ENCODE assay signal across 27 mouse cellular contexts in genomic region chr11:110672941-110673340, GRCm38 (mm10).
DNase-seq lines count a peak whose midpoint lies in the region; ATAC-seq lines count a peak whose summit lies in the region.
"Had no signal": no experiment of that assay in that cellular context is flagged by ENCODE, and none has a peak within 500 bp of the region (broad histone marks: within the 10 kb centered on the region; RNA-seq: fewer than 3 reads in every experiment).

No protein-coding gene starts in this region.

- no peak for ATAC-seq in hindbrain, embryonic 12.5 days (ENCODE audit: low FRiP score)
- ATAC-seq: CD4-positive, CD25-positive, alpha-beta regulatory T cell, adult 4 months; intestine, embryonic 16.5 days had no signal

- no peak overlapping the region for H3K4me2 ChIP-seq in hindbrain, embryonic 12.5 days (replicated peaks)
- H3K4me2 ChIP-seq: heart, embryonic 15.5 days; hindbrain, embryonic 13.5 days; limb, embryonic 12.5 days; liver, embryonic 15.5 days; lung, embryonic 14.5 days; neural tube, embryonic 13.5 days had no signal

- H3K27ac ChIP-seq in hindbrain, embryonic 10.5 days, result 0 out of 2 replicates have a peak overlapping the region, but pooled peaks have one; percentile 51
- H3K27ac ChIP-seq in hindbrain, embryonic 12.5 days, result no peak overlapping the region
- H3K27ac ChIP-seq: heart, embryonic 10.5 days; heart, embryonic 15.5 days; hindbrain, embryonic 13.5 days; limb, embryonic 12.5 days; liver, embryonic 15.5 days; neural tube, embryonic 13.5 days had no signal

- no peaks in the 10 kb centered on the region for H3K36me3 ChIP-seq in hindbrain, embryonic 10.5 days
- H3K36me3 ChIP-seq in hindbrain, embryonic 12.5 days, result no peaks in the 10 kb centered on the region
- H3K36me3 ChIP-seq: heart, embryonic 10.5 days; heart, embryonic 15.5 days; hindbrain, embryonic 13.5 days; limb, embryonic 12.5 days; liver, embryonic 15.5 days; neural tube, embryonic 13.5 days had no signal

- no peak overlapping the region for H3K9ac ChIP-seq in hindbrain, embryonic 12.5 days
- H3K9ac ChIP-seq: heart, embryonic 15.5 days; hindbrain, embryonic 13.5 days; limb, embryonic 12.5 days; liver, embryonic 15.5 days; lung, embryonic 14.5 days; neural tube, embryonic 13.5 days had no signal

- no peak for DNase-seq in hindbrain, embryonic 10.5 days (ENCODE audit: low spot score)
- peak; percentile 7 for DNase-seq in retina, embryonic 14.5 days (ENCODE audit: low spot score)
- no peak for DNase-seq in retina, postnatal 1 day
- peak; percentile 55 for DNase-seq in gastrocnemius, postnatal 25 days
- no peak for DNase-seq in urinary bladder, postnatal 36 days (ENCODE audit: low spot score in 2 of 2)
- DNase-seq in adrenal gland, adult 8-10 months, result no peak
- DNase-seq: adrenal gland, adult 2 months; cerebellum, adult 9-10 months; heart, adult 11 months; kidney, adult 8-10 months; kidney, postnatal 10 days; layer of hippocampus, adult 9-11 months; lung, embryonic 14.5 days; lung, postnatal 14 days; right cerebral cortex, postnatal 25 days; spleen, adult 18-20 months; thymus, postnatal 14 days had no signal

- H3K9me3 ChIP-seq in hindbrain, embryonic 10.5 days, result no peaks in the 10 kb centered on the region
- H3K9me3 ChIP-seq in hindbrain, embryonic 12.5 days (replicated peaks), result no peaks in the 10 kb centered on the region
- H3K9me3 ChIP-seq: heart, embryonic 10.5 days; heart, embryonic 15.5 days; hindbrain, embryonic 13.5 days; limb, embryonic 12.5 days; liver, embryonic 15.5 days; neural tube, embryonic 13.5 days had no signal

- 35% methylated on average over 1 of the region's 1 CpGs for WGBS in hindbrain, embryonic 10.5 days
- WGBS in hindbrain, embryonic 12.5 days, result 31% methylated on average over 1 of the region's 1 CpGs

- no peaks in the 10 kb centered on the region for H3K27me3 ChIP-seq in hindbrain, embryonic 10.5 days (ENCODE audit: insufficient read depth, poor library complexity, severe bottlenecking)
- no peaks in the 10 kb centered on the region for H3K27me3 ChIP-seq in hindbrain, embryonic 12.5 days
- H3K27me3 ChIP-seq: heart, embryonic 15.5 days; hindbrain, embryonic 13.5 days; limb, embryonic 12.5 days; liver, embryonic 15.5 days; neural tube, embryonic 13.5 days had no signal

- H3K4me1 ChIP-seq in hindbrain, embryonic 10.5 days (replicated peaks), result peaks cover 7% of the 10 kb centered on the region; the same call in 1 of the 2 replicates
- 0 out of 2 replicates have a peak, but pooled peaks cover 2% of the 10 kb centered on the region for H3K4me1 ChIP-seq in hindbrain, embryonic 12.5 days
- H3K4me1 ChIP-seq: heart, embryonic 10.5 days; heart, embryonic 15.5 days; liver, embryonic 15.5 days had no signal

- no peak overlapping the region for H3K4me3 ChIP-seq in hindbrain, embryonic 10.5 days
- no peak overlapping the region for H3K4me3 ChIP-seq in hindbrain, embryonic 12.5 days
- H3K4me3 ChIP-seq: erythroblast, embryonic 14.5 days; heart, embryonic 10.5 days; heart, embryonic 15.5 days; hindbrain, embryonic 13.5 days; limb, embryonic 12.5 days; liver, embryonic 15.5 days; neural tube, embryonic 13.5 days had no signal

Comparison
In these comparisons a context has a peak if more than half of its experiments do, and no peak if none do; other contexts are left out.
1. DNase-seq: peak in retina, embryonic 14.5 days (single experiment) and gastrocnemius, postnatal 25 days (single experiment); none in hindbrain, embryonic 10.5 days (single experiment), retina, postnatal 1 day (single experiment), urinary bladder, postnatal 36 days (0 of 2) and adrenal gland, adult 8-10 months (single experiment).